Mouse (Mus musculus): ENCODE measurements around the gene Med16.
"Not testable (repeated sequence)": the region's sequence is repeated elsewhere in the genome, so short reads cannot be mapped to it uniquely, and the experiment has no call there.

The Med16 gene

GRCm38 (mm10) chr10:79884938-79885337, 23.8 kb downstream of the Med16 start:
- DNase-seq (ENCODE audit: low spot score in 2 of 2): not testable (repeated sequence)

GRCm38 (mm10) chr10:79884446-79884845, 24.3 kb downstream of the Med16 start:
- DNase-seq (ENCODE audit: low spot score in 2 of 2): peak in 1 of 2 experiments; percentile 57

- DNase-seq (ENCODE audit: low spot score in 2 of 2): peak; percentile 65 to 79
Observed at GRCm38 (mm10) chr10:79883297-79884084, 25.2 kb downstream of the Med16 start.

- DNase-seq (ENCODE audit: low spot score in 2 of 2): no peak
Observed at GRCm38 (mm10) chr10:79881981-79882380, 26.7 kb downstream of the Med16 start.

GRCm38 (mm10) chr10:79880721-79881120, 28.0 kb downstream of the Med16 start:
- DNase-seq (ENCODE audit: low spot score in 2 of 2): no peak

GRCm38 (mm10) chr10:79879527-79879926, 29.2 kb downstream of the Med16 start:
- DNase-seq (ENCODE audit: low spot score in 2 of 2): no peak

GRCm38 (mm10) chr10:79877757-79878156, 31.0 kb downstream of the Med16 start:
- no peak for DNase-seq (ENCODE audit: low spot score in 2 of 2)

GRCm38 (mm10) chr10:79877174-79877573, 31.5 kb downstream of the Med16 start:
- no peak for DNase-seq (ENCODE audit: low spot score in 2 of 2)

GRCm38 (mm10) chr10:79874290-79874862, 34.3 kb downstream of the Med16 start, which contains the start of the genes Prtn3 and Plppr3:
TSS of gene Prtn3 (plus strand) at chr10:79874476.
TSS of gene Plppr3 (minus strand) at chr10:79874634.
- DNase-seq (ENCODE audit: low spot score in 2 of 2): peak; percentile 51 to 77

- no peak for DNase-seq (ENCODE audit: low spot score in 2 of 2)
Observed at GRCm38 (mm10) chr10:79873715-79874289, 34.9 kb downstream of the Med16 start.

GRCm38 (mm10) chr10:79873313-79873712, 35.4 kb downstream of the Med16 start:
- no peak for DNase-seq (ENCODE audit: low spot score in 2 of 2)

- DNase-seq (ENCODE audit: low spot score in 2 of 2): no peak
Observed at GRCm38 (mm10) chr10:79872862-79873261, 35.9 kb downstream of the Med16 start.

- DNase-seq (ENCODE audit: low spot score in 2 of 2): no peak
Observed at GRCm38 (mm10) chr10:79871845-79872244, 36.9 kb downstream of the Med16 start.

GRCm38 (mm10) chr10:79866601-79867000, 42.1 kb downstream of the Med16 start:
- DNase-seq (ENCODE audit: low spot score in 2 of 2): no peak

- DNase-seq (ENCODE audit: low spot score in 2 of 2): no peak
Observed at GRCm38 (mm10) chr10:79865801-79866295, 42.9 kb downstream of the Med16 start.

GRCm38 (mm10) chr10:79865189-79865601, 43.5 kb downstream of the Med16 start:
- no peak for DNase-seq (ENCODE audit: low spot score in 2 of 2)

- DNase-seq (ENCODE audit: low spot score in 2 of 2): no peak
Observed at GRCm38 (mm10) chr10:79864351-79865188, 44.2 kb downstream of the Med16 start.

- DNase-seq (ENCODE audit: low spot score in 2 of 2): no peak
Observed at GRCm38 (mm10) chr10:79862925-79863324, 45.8 kb downstream of the Med16 start.

- no peak for DNase-seq (ENCODE audit: low spot score in 2 of 2)
Observed at GRCm38 (mm10) chr10:79862049-79862788, 46.5 kb downstream of the Med16 start.

GRCm38 (mm10) chr10:79861230-79862048, 47.3 kb downstream of the Med16 start:
- DNase-seq (ENCODE audit: low spot score in 2 of 2): no peak

Measured in cerebellum, postnatal 4 days (tissue).